Mouse (Mus musculus): ENCODE data around the gene H1foo.

DNA sequence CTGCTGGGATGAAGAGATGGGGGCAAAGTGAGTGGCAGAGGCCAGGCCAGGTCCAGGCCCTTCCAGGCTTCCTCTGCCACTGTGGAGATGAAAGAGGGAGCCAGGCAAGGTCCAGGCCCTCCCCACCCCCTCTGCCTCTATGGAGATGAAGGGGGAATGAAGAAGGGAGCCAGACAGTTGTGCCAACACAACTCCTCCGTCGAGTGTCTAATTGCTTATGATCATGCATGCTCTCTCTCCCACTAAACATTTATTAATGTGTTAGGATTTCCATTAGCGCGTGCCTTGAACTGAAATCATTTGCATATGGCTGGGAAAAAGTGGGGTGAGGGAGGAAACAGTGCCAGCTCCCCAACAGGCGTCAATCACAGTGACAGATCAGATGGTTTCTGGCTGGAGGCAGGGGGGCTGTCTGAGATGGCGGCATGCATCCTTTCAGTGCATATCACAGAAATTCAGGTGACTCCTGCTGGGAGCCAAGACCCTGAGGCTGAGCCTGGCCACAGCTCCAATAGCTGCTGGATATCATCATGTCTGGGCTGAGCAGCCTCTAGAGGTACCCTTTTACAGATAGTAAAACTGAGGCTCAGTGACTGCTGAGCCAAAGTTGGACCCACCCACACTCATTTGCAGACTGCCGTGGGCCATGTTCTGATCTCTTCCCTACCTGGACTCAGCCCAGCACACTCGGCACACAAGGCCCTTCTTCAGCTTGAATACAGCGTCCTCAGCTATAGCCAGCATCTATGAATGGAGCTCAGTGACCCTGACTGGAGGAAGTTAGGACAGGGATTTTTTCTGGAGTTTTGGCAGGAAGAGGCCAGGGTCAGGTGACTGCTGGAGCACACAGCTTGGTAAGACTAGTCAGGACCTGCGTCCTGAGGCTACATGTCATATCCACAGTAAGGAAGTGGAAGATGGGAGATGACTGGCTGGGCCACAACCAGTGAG is 17.2 kb upstream of the H1foo start:
- TF ChIP-seq CTCF (IDR thresholded peaks at IDR 0.05; ENCODE audit: low read depth) (no peak), EP300 (IDR thresholded peaks at IDR 0.05; ENCODE audit: low read depth) (no peak)

Data from heart, postnatal 0 days (tissue).